Mouse (Mus musculus) kidney, postnatal 14 days (tissue): ENCODE measurements at regions not wholly inside any gene's neighbourhood (a gene's known extent, or its start where the extent isn't known, plus 50 kb on each side); places are given as distances from the start of the nearest gene placed in this dataset.

Experiments used
- DNase-seq: peaks from one replicate; pipeline ENCODE4 v3.0.0; 2022; ENCODE audit warnings: mixed read lengths

DNA sequence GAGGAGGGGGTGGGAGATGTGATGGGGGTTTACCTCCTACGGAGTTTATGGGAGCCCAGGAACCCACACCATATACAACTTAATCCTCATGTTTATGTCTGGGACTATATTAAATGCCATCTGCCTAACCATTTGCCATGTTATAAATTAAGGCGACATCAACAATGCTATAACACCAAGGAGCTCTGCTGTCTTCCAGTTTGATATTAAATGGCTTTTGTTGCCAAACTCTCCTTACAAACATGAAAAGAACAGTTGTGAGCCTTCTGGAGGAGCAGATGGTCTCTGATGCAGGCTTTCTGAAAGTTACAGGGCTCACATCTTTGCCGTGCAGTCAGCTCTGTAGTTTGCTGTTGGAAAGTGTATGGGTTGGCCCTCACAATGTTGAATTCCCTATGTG, 470.3 kb upstream of the Sall1 start:
- DNase-seq, result no peak

DNA sequence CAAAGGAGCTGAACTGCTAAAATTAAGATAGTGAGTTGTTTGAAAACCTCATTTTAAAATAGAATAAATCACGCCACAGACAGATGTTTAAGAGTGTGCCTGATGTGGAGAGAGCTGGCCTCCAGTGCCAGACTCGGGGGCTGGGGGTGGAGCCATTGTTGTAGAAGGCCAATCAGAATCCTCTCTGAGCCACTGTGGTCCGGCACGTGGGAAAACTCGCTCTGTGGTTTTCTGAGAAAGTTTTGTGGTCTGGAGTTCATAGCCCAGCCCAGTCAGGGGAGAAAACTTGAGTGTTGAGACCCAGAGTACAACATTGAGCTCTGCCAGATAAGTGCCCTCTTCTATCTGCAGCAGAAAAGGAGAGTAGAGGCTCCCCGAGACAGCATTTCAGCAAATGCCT, 463.7 kb upstream of the Sall1 start:
- DNase-seq, result no peak

DNA sequence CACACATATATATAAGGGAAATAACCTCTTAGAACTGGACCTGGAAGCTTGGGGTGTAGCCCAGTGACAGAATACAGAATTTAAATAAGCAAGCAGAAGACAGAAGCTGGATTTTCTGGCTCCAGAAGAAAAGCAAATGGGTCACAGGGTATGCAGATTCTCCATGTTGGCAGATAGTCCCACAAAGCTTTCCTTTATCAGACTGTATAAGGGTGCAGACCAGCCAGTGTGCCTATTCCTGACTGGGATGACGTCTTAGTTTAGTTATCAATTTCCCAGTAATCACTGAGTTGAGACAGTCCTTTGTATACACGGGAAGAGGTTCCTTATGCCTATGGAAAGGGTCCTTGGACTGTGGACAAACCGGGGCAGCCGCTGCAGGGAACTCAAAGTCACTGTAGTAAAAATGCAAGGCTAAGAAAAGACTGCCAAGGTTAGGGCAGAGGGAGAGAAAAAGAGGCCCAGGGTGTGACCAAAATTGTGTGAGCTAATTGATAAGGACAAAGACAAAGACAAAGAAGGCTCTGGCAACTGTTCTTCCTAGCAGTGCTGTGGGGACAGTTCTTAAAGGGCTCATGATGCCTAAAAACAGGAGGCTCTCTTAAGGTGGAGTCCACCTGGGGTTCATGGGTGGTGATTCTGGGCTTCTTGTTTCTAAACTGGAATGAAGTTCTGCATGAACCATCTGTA, 459.7 kb upstream of the Sall1 start:
- DNase-seq, result no peak

DNA sequence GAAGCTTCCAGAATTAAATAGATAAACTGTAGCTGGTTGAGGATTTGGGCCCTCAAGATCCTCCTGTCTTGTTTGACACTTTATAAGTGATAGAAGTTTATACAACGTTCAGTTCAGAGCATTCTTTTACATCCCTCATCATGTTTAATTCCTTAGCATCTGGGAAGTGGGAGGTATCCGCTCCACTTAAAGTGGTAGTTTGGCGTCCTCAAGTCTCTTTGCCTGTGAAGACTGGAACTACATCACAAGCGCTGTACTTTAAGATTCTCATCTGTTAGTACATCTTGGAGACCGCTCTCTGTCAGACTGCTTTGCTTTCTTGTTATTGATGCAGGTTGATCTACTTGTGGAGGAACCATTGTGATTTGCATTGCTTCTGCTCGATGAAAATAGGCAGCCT, 459.1 kb upstream of the Sall1 start:
- no peak for DNase-seq

DNA sequence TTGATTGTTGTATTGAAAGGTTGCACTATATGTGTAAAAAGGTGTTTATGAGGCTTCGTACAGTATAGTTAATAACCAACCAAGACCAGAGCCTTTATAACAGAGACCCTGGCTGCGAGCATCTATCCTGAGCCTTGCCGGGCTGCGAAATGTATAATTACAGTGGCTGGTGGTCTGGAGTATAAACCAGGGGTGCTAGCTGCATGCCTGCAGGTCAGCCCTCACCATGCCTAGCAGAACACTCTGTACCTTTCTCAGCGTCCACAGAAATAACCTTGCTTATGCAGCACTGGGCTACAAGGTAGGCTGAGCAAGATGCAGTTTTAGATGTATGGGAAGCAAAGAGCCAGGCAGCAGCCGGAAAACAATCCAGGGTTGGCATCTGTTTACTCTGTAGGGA, 457.8 kb upstream of the Sall1 start:
- DNase-seq, result no peak

DNA sequence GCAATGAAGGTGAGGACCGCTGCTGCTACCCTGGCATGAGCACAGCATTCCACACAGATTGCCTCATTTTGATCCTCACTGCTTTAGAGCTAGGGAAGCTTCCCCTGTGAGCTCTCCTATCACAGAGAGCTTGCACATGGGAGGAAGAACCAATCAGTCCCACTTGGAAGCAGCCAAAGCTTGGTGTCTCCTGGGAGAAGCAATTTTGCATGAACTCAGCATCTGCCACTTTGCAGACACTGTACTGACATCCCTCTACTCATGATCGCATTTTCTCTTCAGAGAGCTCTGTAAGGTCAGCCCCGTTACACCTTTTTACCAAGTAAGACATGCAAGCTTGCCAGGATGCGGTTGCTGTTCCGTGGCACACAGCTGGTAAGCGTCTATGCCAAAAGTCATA, 455.9 kb upstream of the Sall1 start:
- DNase-seq, result no peak

DNA sequence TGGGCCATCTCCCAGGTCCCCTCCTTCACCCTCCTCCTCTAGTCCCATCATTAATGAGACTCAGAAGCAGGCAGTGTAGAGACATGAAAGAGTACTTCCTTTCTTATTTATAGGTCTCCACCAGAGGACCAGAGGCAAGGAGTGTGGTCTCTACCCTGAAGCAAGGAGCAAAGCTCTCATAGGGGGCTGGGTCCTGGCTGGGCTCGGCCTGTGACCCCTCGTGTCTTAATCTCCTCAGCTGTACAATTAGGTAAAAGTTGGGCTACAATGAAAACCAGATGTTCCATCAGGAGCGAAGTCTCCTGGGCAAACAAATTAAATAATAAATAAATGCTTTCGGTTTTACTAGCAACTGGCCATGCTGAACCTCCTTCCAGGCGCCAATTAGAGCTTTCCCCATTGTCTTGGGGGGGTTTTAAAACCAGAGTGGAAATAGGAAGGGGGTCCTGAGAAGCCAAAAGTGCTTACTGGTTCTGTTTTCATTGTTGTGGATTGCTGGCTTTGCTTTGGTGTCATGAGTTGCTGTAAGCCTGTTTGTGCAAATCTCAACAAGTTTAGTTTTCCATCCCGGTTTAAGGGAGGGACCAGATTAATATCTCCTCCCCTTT, 454.2 kb upstream of the Sall1 start:
- DNase-seq, result no peak

DNA sequence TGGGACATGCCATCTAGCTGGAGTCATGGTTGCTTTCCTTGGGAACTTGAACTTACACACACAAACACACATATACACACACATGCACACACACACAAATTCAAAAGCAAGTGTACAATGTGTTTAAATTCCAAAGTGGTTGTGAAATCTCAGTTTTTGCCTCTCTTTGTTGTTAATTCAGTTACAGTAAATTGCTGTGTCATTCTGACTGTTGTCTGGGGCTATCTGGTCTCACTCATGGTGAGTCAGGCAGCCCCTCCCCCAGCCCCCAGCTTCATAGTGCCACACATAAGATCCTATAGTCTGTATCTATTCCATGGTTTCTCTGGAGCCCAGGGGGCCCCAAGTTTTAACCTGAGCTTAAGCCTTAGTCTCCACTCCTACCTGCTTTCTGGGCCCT, 448.4 kb upstream of the Sall1 start:
- DNase-seq, result no peak

DNA sequence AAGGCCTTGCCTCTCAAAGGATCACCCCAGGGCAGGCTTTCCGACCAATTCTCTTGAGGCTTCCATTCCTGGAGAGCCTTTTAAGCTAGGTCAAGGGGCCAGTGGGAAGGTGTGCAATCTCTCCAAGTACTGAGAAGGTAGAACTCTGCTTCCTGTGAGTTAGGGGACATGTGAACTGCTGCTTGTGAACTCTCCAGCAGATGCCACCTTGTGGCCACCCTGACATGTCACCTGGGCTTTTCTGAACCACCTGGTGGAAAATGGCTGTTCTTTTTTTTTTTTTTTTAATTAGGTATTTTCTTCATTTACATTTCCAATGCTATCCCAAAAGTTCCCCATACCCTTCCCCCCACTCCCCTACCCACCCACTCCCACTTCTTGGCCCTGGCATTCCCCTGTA, 438.5 kb upstream of the Sall1 start:
- peak; percentile 40 for DNase-seq

DNA sequence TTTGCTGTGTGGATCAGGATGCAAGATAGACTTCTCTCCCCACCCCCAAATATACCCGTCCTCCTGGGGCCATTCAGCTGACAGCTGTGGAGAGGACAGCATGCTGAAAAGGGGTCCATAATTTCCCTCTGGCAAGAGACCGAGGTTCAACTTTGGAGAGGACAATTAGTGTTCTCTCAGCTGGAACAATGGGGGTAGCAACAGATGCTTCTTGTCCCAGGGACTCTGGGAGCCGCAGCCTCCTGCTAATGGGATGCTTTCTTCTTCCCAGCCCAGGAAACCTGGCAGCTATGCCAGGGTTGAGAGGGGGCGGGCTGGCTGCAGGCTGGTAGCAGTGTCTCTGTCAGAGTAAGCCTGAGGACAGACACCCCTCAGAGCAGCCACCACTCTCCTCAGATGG, 433.0 kb upstream of the Sall1 start:
- DNase-seq, result no peak

DNA sequence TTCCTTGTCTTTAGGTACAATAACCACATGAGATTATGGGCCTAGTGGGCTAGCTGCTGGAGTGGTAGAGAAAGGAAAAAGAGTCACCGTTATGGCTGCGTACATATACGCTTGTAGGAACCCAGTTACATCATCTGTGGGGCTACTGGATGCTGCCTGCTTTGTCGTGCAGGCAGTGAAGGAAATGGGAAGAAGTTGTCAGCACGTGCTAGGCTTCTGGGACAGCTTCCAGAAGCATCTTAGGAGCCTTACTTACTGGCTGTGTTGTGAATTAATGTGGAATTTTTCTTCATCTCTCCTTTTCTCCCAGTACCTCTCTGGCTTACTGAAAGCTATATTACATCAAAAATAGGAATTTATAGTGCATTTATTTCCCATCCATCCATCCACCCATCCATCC, 427.2 kb upstream of the Sall1 start:
- no peak for DNase-seq

DNA sequence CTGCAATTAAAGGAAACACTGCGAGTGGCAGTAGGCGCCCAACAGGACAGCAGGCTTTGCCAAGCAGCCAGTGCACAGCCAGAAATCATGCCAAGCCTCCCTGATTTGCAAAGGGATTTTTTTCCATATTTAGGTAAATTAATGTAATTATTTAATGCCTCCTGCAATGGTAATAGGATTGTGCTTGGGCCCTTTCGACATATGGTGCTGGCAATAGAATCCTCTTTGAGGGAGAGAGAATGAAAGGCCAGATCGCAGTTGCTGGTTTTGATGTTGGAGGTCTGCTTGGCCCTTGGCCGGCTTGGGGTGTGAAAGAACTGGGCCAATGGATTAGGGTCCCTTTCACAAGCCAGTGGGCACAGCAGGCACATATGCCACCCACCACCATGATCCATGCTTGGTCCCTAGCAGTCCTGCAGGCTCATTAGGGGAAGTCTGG, 424.8 kb upstream of the Sall1 start:
- no peak for DNase-seq

DNA sequence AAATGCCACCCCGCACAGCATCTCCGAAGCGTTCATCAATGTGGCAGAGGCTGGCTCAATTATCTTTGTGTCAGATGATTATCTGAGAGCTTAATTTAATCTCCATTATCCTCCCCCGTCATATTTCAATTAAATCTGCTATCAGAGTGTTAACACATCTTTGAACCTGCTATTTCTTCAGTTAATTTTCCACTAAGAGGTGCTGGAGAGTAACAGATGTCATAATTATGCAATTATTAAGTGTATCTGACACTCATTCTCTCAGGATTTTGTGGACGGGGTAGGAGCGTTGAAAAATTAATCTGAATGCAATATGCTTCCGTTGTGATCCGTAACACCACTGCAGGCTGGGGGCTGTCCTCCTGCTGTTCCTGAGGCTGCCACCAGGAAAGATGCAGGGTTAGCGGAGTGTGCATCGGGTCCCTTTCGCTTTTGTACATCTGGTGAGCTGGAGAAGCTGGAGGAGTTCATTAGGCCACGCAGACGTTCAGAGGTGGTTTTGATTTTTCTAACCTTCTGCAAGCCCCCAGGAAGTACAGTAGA, 421.3 kb upstream of the Sall1 start:
- no peak for DNase-seq

DNA sequence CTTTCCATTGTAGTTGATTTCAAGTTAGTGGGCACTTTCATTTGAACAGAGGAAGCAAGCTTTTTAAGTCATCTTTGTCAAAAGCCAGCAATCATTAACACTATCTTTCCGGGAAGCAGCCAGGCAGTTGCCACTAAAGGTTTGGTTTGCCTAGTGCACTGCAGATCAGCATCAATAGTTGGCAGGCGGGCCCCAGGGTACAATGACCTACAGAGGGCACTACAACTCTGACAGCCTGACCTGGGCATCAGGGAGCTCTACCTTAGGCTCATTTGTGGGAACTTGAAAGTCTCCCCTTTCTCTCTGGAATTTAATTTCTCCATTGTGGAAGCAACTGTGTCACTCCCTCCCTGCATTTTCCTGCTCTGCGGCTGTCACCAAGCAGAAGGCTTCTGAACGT, 412.6 kb upstream of the Sall1 start:
- DNase-seq, result no peak

DNA sequence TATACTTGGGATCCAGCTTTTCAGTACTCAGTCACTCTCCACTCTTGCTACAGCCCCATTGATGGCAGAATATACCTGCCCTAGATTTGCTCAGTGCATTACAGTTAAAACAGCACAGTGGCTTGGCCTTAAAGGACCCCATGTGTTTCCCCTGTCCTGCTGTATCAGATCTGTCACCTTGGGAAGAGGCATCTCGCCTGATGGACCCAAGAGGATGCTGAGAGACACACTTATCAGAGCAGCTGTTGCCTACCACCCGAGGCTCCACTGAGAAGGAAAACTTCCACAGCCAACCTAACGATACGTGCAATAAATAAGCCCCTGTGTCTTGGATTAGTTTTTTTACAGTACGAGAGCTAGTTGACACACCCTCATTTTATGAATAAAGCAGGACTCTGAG, 411.8 kb upstream of the Sall1 start:
- DNase-seq, result no peak

DNA sequence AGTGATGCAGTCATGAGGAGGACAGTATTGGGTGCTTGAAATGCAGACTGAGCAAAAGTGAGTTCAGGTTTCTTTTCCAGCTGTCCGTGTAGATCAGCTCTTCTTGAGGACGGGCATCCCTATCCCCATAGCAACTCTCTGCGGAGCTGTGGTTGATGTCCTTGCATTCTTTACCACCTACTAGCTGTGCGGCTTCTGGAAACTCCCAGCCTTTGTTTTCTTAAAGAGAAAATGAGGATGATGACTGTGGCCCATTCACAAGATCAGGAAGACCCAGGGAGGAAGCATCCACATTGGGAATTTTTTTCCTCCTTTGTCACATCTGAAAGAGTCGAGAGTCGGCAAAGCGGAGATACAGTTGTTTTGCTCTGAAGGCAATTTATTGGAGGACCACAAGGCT, 410.2 kb upstream of the Sall1 start:
- DNase-seq, result no peak

DNA sequence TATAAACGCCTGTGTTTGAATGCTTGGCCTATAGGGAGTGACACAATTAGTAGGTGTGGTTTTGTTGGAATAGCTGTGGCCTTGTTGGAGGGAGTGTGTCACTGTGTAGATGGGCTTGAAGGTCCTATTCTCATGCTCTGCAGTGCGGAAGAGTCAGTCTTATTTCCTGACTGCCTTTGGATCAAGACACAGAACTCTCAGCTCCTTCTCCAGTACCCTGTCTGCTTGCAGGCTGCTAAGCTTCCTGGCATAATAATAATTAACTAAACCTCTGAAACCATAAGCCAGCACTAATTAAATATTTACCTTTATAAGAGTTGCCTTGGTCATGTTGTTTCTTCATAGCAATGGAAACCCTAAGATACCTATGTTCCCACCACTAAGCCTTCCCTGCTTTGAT, 409.8 kb upstream of the Sall1 start:
- no peak for DNase-seq

DNA sequence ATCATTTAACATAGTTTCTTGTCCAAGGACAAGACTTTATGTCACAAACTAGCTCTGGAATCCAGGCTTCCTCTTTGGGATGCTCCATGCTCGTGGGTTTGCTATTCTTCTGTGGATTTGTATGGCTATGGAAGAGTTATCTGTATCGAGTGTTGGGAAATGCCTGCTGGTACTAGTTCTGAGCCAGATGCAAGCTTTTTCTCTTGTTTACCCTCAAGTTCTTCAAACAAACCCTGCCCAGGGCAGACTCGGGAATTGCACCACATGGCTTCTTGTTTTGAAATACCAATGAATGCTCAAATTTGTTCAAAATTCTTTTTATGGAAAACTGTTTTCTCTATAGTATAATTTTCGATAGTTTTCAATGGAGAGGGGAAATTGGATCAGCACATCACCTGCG, 400.5 kb upstream of the Sall1 start:
- no peak for DNase-seq

DNA sequence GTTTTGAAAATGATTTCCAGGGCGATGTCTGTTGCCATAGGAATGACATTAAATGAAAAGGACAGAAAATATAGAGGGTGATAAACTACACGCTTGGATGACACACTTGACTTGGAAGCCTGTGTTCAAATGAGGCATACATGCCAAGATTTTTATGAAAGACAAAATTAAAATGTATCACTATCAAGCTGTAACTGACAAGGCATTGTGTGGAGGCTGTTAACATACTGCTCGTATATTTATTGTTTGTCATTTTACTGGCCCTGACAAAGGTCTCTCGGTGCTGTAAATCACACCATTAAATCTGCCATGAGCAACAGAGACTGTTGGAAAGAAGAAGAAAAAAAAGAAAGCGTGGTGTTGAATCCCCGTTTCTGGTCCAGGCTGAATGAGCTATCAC, 395.3 kb upstream of the Sall1 start:
- peak; percentile 29 for DNase-seq

DNA sequence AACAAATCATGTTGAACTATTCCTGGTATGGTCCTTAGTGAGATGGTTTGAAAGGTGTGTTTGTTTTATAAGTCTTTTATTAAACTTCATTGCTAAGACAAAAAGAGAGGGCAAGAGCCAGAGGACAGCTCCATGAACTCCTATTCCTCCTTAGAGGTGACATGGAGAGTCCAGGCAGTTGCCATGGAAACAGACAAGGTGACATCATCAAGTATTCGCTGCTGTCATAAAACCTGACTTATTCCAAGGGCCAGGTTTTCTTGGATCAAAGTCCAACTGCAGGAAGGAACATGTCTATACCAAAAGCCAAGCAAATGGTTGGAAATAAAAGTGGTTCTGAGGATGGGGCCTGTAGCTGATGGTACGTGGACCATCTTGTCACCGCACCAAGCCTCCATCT, 383.0 kb upstream of the Sall1 start:
- no peak for DNase-seq

DNA sequence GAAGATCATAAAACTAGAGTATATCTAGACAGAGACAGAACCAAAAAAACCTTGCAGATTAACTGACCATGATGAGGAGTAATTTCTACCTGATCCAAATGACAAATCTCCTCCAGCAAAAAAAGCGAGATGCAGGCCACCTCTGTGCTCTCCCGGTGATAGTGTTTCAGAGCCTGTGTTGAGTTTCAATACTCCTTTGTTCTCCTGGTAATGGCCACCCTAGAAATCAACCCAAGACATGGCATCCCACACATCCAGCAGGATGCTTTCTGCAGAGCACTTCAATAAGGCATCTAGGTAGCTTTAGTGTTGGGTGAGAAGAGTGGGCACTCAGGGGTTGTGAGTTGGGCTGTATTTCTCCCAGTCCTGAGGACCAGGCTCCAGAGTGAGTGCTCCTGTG, 371.3 kb upstream of the Sall1 start:
- no peak for DNase-seq

DNA sequence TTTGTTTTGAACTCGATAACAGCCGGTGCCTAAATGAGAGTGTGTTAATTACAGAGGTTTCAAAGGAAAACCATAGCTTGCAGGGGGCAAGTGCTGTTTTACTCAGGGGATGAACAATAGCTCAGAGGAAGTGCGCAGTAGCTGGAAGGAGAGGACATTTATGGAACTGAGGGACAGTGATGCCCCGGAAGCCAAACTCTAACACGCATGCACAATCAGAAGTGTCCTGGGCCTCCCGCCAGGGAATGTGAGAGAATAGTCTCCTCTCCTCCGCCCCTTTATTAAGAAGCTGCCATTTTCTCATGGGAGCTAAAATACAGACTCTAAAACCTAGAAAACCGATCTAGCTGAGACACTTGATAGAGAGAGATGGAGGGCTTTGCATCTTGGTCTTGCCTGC, 368.5 kb upstream of the Sall1 start:
- DNase-seq, result peak; percentile 5

DNA sequence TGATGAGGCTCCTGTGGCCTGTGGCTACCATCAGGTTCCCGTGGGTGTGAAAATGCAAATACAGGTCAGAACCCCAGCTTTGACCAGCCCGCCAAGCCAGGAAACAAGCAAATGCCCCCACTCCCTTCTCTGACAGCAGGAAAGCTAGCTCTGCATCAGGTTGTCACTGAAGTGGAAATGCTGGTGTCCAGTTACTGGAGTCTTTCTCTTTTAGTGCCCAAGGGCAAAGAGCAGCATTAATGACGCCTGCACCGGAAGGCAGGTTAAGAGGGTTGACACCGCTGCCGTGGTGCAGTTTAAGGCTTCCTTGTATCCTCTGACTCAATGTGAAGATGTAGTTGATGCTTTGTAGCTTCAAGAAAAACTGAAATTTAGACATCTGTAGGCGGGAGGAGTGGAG, 368.1 kb upstream of the Sall1 start:
- peak; percentile 21 for DNase-seq

DNA sequence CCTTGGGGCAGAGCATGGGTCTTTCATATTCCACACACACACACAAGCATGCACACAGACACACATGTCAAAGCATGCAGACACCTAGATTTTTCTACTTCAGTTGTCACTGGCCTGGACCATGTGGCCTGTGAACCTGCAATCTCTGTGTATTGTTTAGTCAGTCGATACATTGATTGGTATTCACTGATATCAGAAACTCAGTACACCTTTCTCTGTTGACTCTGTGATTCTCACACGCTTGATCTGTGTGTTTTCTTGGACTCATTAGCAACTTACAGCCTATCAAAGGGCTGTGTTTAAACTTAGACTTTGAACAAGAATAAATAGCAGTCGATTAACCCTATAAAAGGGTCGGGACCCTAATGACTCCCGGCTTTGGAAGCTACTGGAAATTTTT, 362.7 kb upstream of the Sall1 start:
- no peak for DNase-seq

DNA sequence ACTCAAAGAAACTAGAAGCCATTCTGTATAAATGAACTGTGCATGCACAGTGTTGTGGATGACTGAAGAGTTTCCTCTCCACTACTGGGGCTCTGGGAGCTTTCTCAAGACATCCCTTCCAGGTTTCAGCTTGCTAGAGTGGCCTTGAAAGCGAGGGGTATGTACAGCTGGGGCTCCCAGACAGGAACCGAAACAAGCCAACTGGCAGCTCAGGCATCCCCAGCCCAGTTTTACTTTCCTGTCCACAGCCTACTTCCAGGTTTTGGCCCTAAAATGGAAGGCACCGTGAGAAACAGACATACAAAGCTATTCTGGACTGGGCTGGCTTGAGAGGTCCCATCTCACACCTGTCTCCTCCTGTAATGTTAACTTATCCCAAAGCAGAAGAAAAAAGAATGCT, 360.3 kb upstream of the Sall1 start:
- DNase-seq, result no peak
